9 mouse cellular contexts compared by ENCODE assay signal in genomic region chr17:12724767-12725744, GRCm38 (mm10). TPM values are rescaled to one million over a fixed set of nuclear protein-coding genes. Genes with fewer than 3 reads are reported as not detected.
A peak's percentile ranks its signal among the peaks of the same experiment; 100 is the strongest.
DNase-seq lines count a peak whose midpoint lies in the region; ATAC-seq and TF ChIP-seq lines count a peak whose summit lies in the region.
"Had no signal": no experiment of that assay in that cellular context is flagged by ENCODE, and none has a peak within 500 bp of the region (broad histone marks: within the 10 kb centered on the region; RNA-seq: fewer than 3 reads in every experiment).

No protein-coding gene starts in this region.

- peak overlapping the region; percentile 34; the same call in 1 of the 2 replicates for H3K27ac ChIP-seq in midbrain, embryonic 15.5 days
- no peak overlapping the region for H3K27ac ChIP-seq in midbrain, embryonic 10.5 days (replicated peaks)
- H3K27ac ChIP-seq in embryonic facial prominence, embryonic 12.5 days = peak overlapping the region; percentile 89
- peak overlapping the region; percentile 88 for H3K27ac ChIP-seq in heart, postnatal 0 days (ENCODE audit: low read depth)
- H3K27ac ChIP-seq in midbrain, embryonic 16.5 days (ENCODE audit: low read length) = 0 out of 2 replicates have a peak overlapping the region, but pooled peaks have one; percentile 8
- H3K27ac ChIP-seq: midbrain, embryonic 12.5 days had no signal

- H3K9ac ChIP-seq in midbrain, embryonic 15.5 days = 0 out of 2 replicates have a peak overlapping the region, but pooled peaks have one; percentile 2
- no peak overlapping the region for H3K9ac ChIP-seq in embryonic facial prominence, embryonic 12.5 days
- H3K9ac ChIP-seq in heart, postnatal 0 days (replicated peaks; ENCODE audit: low read depth, low read length) = no peak overlapping the region
- H3K9ac ChIP-seq in midbrain, embryonic 16.5 days (ENCODE audit: low read depth, low read length) = no peak overlapping the region
- H3K9ac ChIP-seq: midbrain, embryonic 12.5 days had no signal

- H3K4me3 ChIP-seq in midbrain, embryonic 15.5 days = no peak overlapping the region
- H3K4me3 ChIP-seq in midbrain, embryonic 10.5 days = no peak overlapping the region
- no peak overlapping the region for H3K4me3 ChIP-seq in embryonic facial prominence, embryonic 12.5 days
- H3K4me3 ChIP-seq in heart, postnatal 0 days (ENCODE audit: low read depth, low read length) = no peak overlapping the region
- H3K4me3 ChIP-seq in midbrain, embryonic 16.5 days (ENCODE audit: low read depth, low read length) = no peak overlapping the region
- H3K4me3 ChIP-seq: midbrain, embryonic 12.5 days had no signal

- H3K36me3 ChIP-seq in midbrain, embryonic 15.5 days (replicated peaks) = peaks cover 9% of the 10 kb centered on the region; the same call in 1 of the 2 replicates
- peaks cover 60% of the 10 kb centered on the region for H3K36me3 ChIP-seq in midbrain, embryonic 10.5 days
- peaks cover 24% of the 10 kb centered on the region for H3K36me3 ChIP-seq in embryonic facial prominence, embryonic 12.5 days
- peaks cover 36% of the 10 kb centered on the region for H3K36me3 ChIP-seq in heart, postnatal 0 days (replicated peaks; ENCODE audit: control insufficient read depth, insufficient read depth, low read length)
- peaks cover 5% of the 10 kb centered on the region; the same call in 1 of the 2 replicates for H3K36me3 ChIP-seq in midbrain, embryonic 16.5 days (ENCODE audit: control insufficient read depth, insufficient read depth, low read length)

- TF ChIP-seq CTCF in heart, postnatal 0 days (IDR thresholded peaks at IDR 0.05; ENCODE audit: low read depth) = no peak

- peak; percentile 55; the same call in 1 of the 2 replicates for TF ChIP-seq EP300 in heart, postnatal 0 days (IDR thresholded peaks at IDR 0.05; ENCODE audit: low read depth)

- no peaks in the 10 kb centered on the region for H3K4me1 ChIP-seq in midbrain, embryonic 15.5 days
- no peaks in the 10 kb centered on the region for H3K4me1 ChIP-seq in midbrain, embryonic 10.5 days
- peaks cover 44% of the 10 kb centered on the region for H3K4me1 ChIP-seq in embryonic facial prominence, embryonic 12.5 days
- H3K4me1 ChIP-seq in heart, postnatal 0 days (ENCODE audit: control insufficient read depth, insufficient read depth) = peaks cover 53% of the 10 kb centered on the region
- H3K4me1 ChIP-seq in midbrain, embryonic 16.5 days (ENCODE audit: control insufficient read depth, insufficient read depth, low read length) = no peaks in the 10 kb centered on the region; the same call in 1 of the 2 replicates
- H3K4me1 ChIP-seq: midbrain, embryonic 12.5 days had no signal

- WGBS in midbrain, embryonic 15.5 days = 73% methylated on average over 6 of the region's 6 CpGs
- 84% methylated on average over 6 of the region's 6 CpGs for WGBS in midbrain, embryonic 10.5 days
- WGBS in embryonic facial prominence, embryonic 12.5 days = 37% methylated on average over 6 of the region's 6 CpGs
- 15% methylated on average over 6 of the region's 6 CpGs for WGBS in heart, postnatal 0 days
- WGBS in midbrain, embryonic 16.5 days = 54% methylated on average over 6 of the region's 6 CpGs

- no peaks in the 10 kb centered on the region for H3K27me3 ChIP-seq in midbrain, embryonic 15.5 days (replicated peaks)
- no peaks in the 10 kb centered on the region for H3K27me3 ChIP-seq in midbrain, embryonic 10.5 days (ENCODE audit: low read depth, poor library complexity, severe bottlenecking)
- no peaks in the 10 kb centered on the region for H3K27me3 ChIP-seq in embryonic facial prominence, embryonic 12.5 days
- no peaks in the 10 kb centered on the region for H3K27me3 ChIP-seq in heart, postnatal 0 days (ENCODE audit: control insufficient read depth, insufficient read depth, low read length)
- no peaks in the 10 kb centered on the region for H3K27me3 ChIP-seq in midbrain, embryonic 16.5 days (ENCODE audit: control insufficient read depth, insufficient read depth, low read depth, low read length)
- H3K27me3 ChIP-seq: midbrain, embryonic 12.5 days had no signal

- ATAC-seq in midbrain, embryonic 15.5 days (replicated peaks) = 0 out of 2 replicates have a peak, but pooled peaks have one; percentile 6
- ATAC-seq in embryonic facial prominence, embryonic 12.5 days (ENCODE audit: insufficient number of reproducible peaks, insufficient read depth, low FRiP score, low TSS enrichment) = peak; percentile 63; the same call in 1 of the 2 replicates
- ATAC-seq in heart, postnatal 0 days (ENCODE audit: insufficient read depth, low read depth) = peak; percentile 37
- ATAC-seq in midbrain, embryonic 16.5 days = no peak

- H3K4me2 ChIP-seq in midbrain, embryonic 15.5 days = no peak overlapping the region
- H3K4me2 ChIP-seq in embryonic facial prominence, embryonic 12.5 days (replicated peaks) = no peak overlapping the region
- no peak overlapping the region; the same call in 1 of the 2 replicates for H3K4me2 ChIP-seq in heart, postnatal 0 days (ENCODE audit: low read depth, low read length)
- H3K4me2 ChIP-seq in midbrain, embryonic 16.5 days (ENCODE audit: low read length) = no peak overlapping the region
- H3K4me2 ChIP-seq: midbrain, embryonic 12.5 days had no signal

- no peak for DNase-seq in midbrain, embryonic 10.5 days (ENCODE audit: low spot score)
- peak; percentile 71 for DNase-seq in heart, postnatal 0 days (ENCODE audit: low spot score)
- peak; percentile 76 to 83 for DNase-seq in kidney, postnatal 4 days
- no peak for DNase-seq in frontal cortex, postnatal 10 days (ENCODE audit: low spot score in 2 of 2)
- DNase-seq in ovary, postnatal 10 days (ENCODE audit: low spot score) = no peak

- no peaks in the 10 kb centered on the region for H3K9me3 ChIP-seq in midbrain, embryonic 15.5 days
- H3K9me3 ChIP-seq in midbrain, embryonic 10.5 days (replicated peaks) = no peaks in the 10 kb centered on the region
- H3K9me3 ChIP-seq in embryonic facial prominence, embryonic 12.5 days = no peaks in the 10 kb centered on the region
- H3K9me3 ChIP-seq in heart, postnatal 0 days (replicated peaks; ENCODE audit: control insufficient read depth, low read length) = no peaks in the 10 kb centered on the region
- no peaks in the 10 kb centered on the region for H3K9me3 ChIP-seq in midbrain, embryonic 16.5 days (replicated peaks; ENCODE audit: control insufficient read depth, low read length, poor library complexity, severe bottlenecking)
- H3K9me3 ChIP-seq: midbrain, embryonic 12.5 days had no signal

RNA-seq across cellular contexts. Expression of gene Igf2r, which starts 44.4 kb away (rescaled TPM):
- 10.8 and 11.2 TPM in 2 replicates for polyA plus RNA-seq in midbrain, embryonic 15.5 days (2015; fragmentation: Nextera tagmentation; extraction: Ambion mirVana)
- 16.3 and 18.0 TPM in 2 replicates for polyA plus RNA-seq in midbrain, embryonic 10.5 days (2016; fragmentation: Nextera tagmentation; extraction: Ambion mirVana)
- 37.1 and 38.1 TPM in 2 replicates for polyA plus RNA-seq in embryonic facial prominence, embryonic 12.5 days (2016; fragmentation: Nextera tagmentation; extraction: Ambion mirVana)
- total RNA-seq in heart, postnatal 0 days (2014; rRNA removed; ENCODE audit: low replicate concordance) = 424 and 484 TPM in 2 replicates
- 52.2 and 59.9 TPM in 2 replicates for polyA plus RNA-seq in heart, postnatal 0 days (2015; fragmentation: Nextera tagmentation; extraction: Ambion mirVana)
- 9.6 and 10.9 TPM in 2 replicates for polyA plus RNA-seq in midbrain, embryonic 16.5 days (2015; fragmentation: Nextera tagmentation; extraction: Ambion mirVana)

RNA-seq across cellular contexts. Expression of gene Slc22a1, which starts 49.4 kb away (rescaled TPM):
- not detected in 2 replicates for polyA plus RNA-seq in midbrain, embryonic 15.5 days (2015; fragmentation: Nextera tagmentation; extraction: Ambion mirVana)
- polyA plus RNA-seq in midbrain, embryonic 10.5 days (2016; fragmentation: Nextera tagmentation; extraction: Ambion mirVana) = not detected in 2 replicates
- polyA plus RNA-seq in embryonic facial prominence, embryonic 12.5 days (2016; fragmentation: Nextera tagmentation; extraction: Ambion mirVana) = 0.08 and 0.42 TPM in 2 replicates
- not detected in 2 replicates for total RNA-seq in heart, postnatal 0 days (2014; rRNA removed; ENCODE audit: low replicate concordance)
- polyA plus RNA-seq in heart, postnatal 0 days (2015; fragmentation: Nextera tagmentation; extraction: Ambion mirVana) = 33.5 and 42.8 TPM in 2 replicates
- not detected in 2 replicates for polyA plus RNA-seq in midbrain, embryonic 16.5 days (2015; fragmentation: Nextera tagmentation; extraction: Ambion mirVana)
- polyA plus RNA-seq: midbrain, embryonic 12.5 days had no signal

Comparison
In these comparisons a context has a peak if more than half of its experiments do, and no peak if none do; other contexts are left out.
1. DNase-seq: peak in heart, postnatal 0 days (single experiment) and kidney, postnatal 4 days (2 of 2); none in midbrain, embryonic 10.5 days (single experiment), frontal cortex, postnatal 10 days (0 of 2) and ovary, postnatal 10 days (single experiment).
2. RNA of gene Slc22a1, which starts 49.4 kb away (polyA plus RNA-seq): 33.5 to 42.8 TPM in heart, postnatal 0 days; 0.08 to 0.42 TPM in embryonic facial prominence, embryonic 12.5 days, not detected in midbrain, embryonic 15.5 days, not detected in midbrain, embryonic 10.5 days and not detected in midbrain, embryonic 16.5 days; every median in the first group is over 10 times any median in the second.